Mouse (Mus musculus) spleen, adult 2 months (tissue): ENCODE data around the gene Ambra1. TPM values are rescaled to one million over a fixed set of nuclear protein-coding genes. Genes with fewer than 3 reads are reported as not detected.

Source experiments
- DNase-seq, 2 experiments: peaks; one replicate each; pipeline versions ENCODE4 v3.0.0 to v3.0.0-alpha.2; 2012 to 2021; ENCODE audit warnings: low spot score in 2 of 2, low read depth in 1 of 2
- H3K27ac ChIP-seq: fragments of 200-500 bp; 2 replicates; pipeline ENCODE4 v1.5.1; 2012; ENCODE audit warnings: low read length, inconsistent platforms; ENCODE audit not compliant: insufficient read depth
- H3K27me3 ChIP-seq: fragments of 200-500 bp; 2 replicates; pipeline ENCODE4 v1.6.1; 2012; ENCODE audit warnings: mild to moderate bottlenecking, moderate library complexity, low read length, inconsistent platforms; ENCODE audit not compliant: control insufficient read depth, insufficient read depth
- H3K36me3 ChIP-seq: fragments of 200-500 bp; 2 replicates; pipeline ENCODE4 v1.6.1; 2012; ENCODE audit warnings: mild to moderate bottlenecking, low read length, inconsistent platforms; ENCODE audit not compliant: control insufficient read depth, insufficient read depth
- H3K4me1 ChIP-seq: fragments of 200-500 bp; 2 replicates; pipeline ENCODE4 v1.6.1; 2011; ENCODE audit warnings: inconsistent platforms; ENCODE audit not compliant: control insufficient read depth, insufficient read depth, insufficient read length
- H3K4me3 ChIP-seq: fragments of 200-500 bp; 2 replicates; pipeline ENCODE4 v1.5.1; 2011; ENCODE audit warnings: mild to moderate bottlenecking, inconsistent platforms; ENCODE audit not compliant: insufficient read depth, insufficient read length; ENCODE audit errors: extremely low read depth
- CTCF ChIP-seq: fragments of 200-500 bp; IDR thresholded peaks from 2 replicates; pipeline ENCODE4 v1.5.1; 2011; ENCODE audit warnings: mild to moderate bottlenecking, inconsistent platforms; ENCODE audit not compliant: insufficient read depth, insufficient read length, insufficient replicate concordance; ENCODE audit errors: extremely low read depth
- POLR2A ChIP-seq: fragments of 200-500 bp; IDR thresholded peaks from 2 replicates; pipeline ENCODE4 v1.6.1; 2011; ENCODE audit warnings: low read depth, low read length, inconsistent platforms
- whole genome bisulfite sequencing: fragments of 180-500 bp; shearing (Covaris S2); methylation state at CpG from one replicate; pipeline ENCODE4 v1.1.7; 2018; 5-methylcytosine and 5-hydroxymethylcytosine counted together
- polyA plus RNA-seq: library from polyadenylated mRNA; depleted of rRNA; stranded (reverse); fragments of >200 nt; gene quantifications from 2 replicates; pipeline ENCODE4 v1.2.3, GENCODE M21; 2012

Ambra1 gene
- polyA plus RNA-seq, 1 experiment: 20.0 TPM

- no peak for DNase-seq
- Histone ChIP-seq H3K4me1 (no peaks in the 10 kb centered on the region), H3K36me3 (peaks cover 13% of the 10 kb centered on the region; the same call in 1 of the 2 replicates), H3K4me3 (no peak overlapping the region), H3K27ac (no peak overlapping the region), H3K27me3 (no peaks in the 10 kb centered on the region)
- 91% methylated on average over 3 of the region's 3 CpGs for WGBS
- TF ChIP-seq CTCF (no peak), POLR2A (no peak)
These were observed 169.2 kb downstream of the Ambra1 start for GRCm38 (mm10) chr2:91899141-91899540.

DNA sequence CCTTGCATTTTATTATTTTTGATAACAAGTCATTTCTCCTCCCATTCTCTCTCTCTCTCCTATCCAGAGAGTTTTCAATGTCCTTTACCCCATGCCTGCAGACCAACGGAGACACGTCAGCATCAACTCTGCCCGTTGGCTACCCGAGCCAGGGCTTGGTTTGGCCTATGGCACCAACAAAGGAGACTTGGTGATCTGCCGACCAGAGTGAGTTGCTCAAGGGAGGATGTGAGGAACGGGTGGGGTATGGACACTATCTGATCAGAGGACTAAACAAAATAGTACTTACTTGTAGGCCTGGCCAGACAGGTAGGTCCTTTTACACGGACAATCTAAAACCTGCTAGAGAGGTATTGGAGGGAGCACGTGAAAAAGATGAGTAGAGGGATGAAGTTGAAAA, 170.5 kb downstream of the Ambra1 start:
- H3K27me3 ChIP-seq: no peaks in the 10 kb centered on the region
- H3K27ac ChIP-seq: no peak overlapping the region
- WGBS: 93% methylated on average over 8 of the region's 8 CpGs
- DNase-seq: no peak
- TF ChIP-seq CTCF (no peak), POLR2A (no peak)
- no peak overlapping the region for H3K4me3 ChIP-seq
- H3K36me3 ChIP-seq: peaks cover 16% of the 10 kb centered on the region; the same call in 1 of the 2 replicates
- no peaks in the 10 kb centered on the region for H3K4me1 ChIP-seq

- DNase-seq: no peak
- H3K27me3 ChIP-seq: no peaks in the 10 kb centered on the region
- peaks cover 15% of the 10 kb centered on the region; the same call in 1 of the 2 replicates for H3K36me3 ChIP-seq
- no peak overlapping the region for H3K27ac ChIP-seq
- H3K4me1 ChIP-seq: no peaks in the 10 kb centered on the region
- H3K4me3 ChIP-seq: no peak overlapping the region
- TF ChIP-seq POLR2A (no peak), CTCF (no peak)
- WGBS: 95% methylated on average over 5 of the region's 5 CpGs
These were observed 172.4 kb downstream of the Ambra1 start for GRCm38 (mm10) chr2:91902336-91902735.

- TF ChIP-seq CTCF (no peak), POLR2A (no peak)
- Histone ChIP-seq H3K27me3 (no peaks in the 10 kb centered on the region), H3K4me1 (no peaks in the 10 kb centered on the region), H3K27ac (no peak overlapping the region), H3K36me3 (peaks cover 12% of the 10 kb centered on the region; the same call in 1 of the 2 replicates), H3K4me3 (no peak overlapping the region)
- no peak for DNase-seq
- 90% methylated on average over 3 of the region's 3 CpGs for WGBS
These were observed 173.4 kb downstream of the Ambra1 start for GRCm38 (mm10) chr2:91903171-91903925.

DNA sequence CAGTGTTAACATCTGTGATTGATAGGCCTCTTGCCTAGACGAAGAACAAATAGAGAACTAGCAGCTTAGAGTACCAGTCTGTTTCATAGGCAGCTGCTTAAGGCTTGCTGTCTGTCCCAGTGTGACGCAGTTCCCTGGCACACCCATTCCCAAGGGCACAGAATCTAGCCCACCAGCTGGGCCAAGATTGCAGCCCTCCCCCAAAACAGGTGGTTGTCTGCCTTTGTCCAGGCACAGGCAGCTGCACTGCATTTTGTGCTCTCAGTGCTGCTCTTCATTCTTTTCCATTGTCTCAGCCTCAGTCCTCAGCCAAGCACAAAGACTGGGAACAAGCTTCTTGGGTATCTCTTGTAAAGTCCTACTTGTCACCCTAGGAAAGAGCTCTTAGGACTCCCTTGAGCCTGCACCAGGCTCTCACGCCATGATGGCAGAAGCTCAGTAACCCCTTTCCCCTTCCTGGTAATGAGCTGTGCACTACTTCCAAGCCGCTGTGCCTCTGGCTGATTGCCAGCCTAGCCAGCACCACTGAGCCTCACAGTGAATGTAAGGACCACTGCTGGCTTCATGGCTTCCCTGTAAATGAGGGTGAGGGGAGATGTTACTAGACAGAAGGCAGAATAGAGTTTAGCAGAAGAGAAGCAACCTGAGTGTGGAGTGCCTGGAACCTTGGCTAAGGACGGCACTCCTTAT, 174.8 kb downstream of the Ambra1 start:
- H3K36me3 ChIP-seq: peaks cover 16% of the 10 kb centered on the region; the same call in 1 of the 2 replicates
- 82% methylated on average over 5 of the region's 5 CpGs for WGBS
- no peak overlapping the region for H3K4me3 ChIP-seq
- no peak for TF ChIP-seq CTCF
- H3K4me1 ChIP-seq: no peaks in the 10 kb centered on the region
- no peak overlapping the region for H3K27ac ChIP-seq
- H3K27me3 ChIP-seq: no peaks in the 10 kb centered on the region
- DNase-seq: no peak

GRCm38 (mm10) chr2:91906141-91906540, 176.2 kb downstream of the Ambra1 start:
- Histone ChIP-seq H3K27me3 (no peaks in the 10 kb centered on the region), H3K4me1 (no peaks in the 10 kb centered on the region), H3K4me3 (no peak overlapping the region), H3K27ac (no peak overlapping the region), H3K36me3 (peaks cover 16% of the 10 kb centered on the region)
- DNase-seq: no peak
- WGBS: 94% methylated on average over 2 of the region's 2 CpGs
- no peak for TF ChIP-seq POLR2A
- TF ChIP-seq CTCF: no peak

DNA sequence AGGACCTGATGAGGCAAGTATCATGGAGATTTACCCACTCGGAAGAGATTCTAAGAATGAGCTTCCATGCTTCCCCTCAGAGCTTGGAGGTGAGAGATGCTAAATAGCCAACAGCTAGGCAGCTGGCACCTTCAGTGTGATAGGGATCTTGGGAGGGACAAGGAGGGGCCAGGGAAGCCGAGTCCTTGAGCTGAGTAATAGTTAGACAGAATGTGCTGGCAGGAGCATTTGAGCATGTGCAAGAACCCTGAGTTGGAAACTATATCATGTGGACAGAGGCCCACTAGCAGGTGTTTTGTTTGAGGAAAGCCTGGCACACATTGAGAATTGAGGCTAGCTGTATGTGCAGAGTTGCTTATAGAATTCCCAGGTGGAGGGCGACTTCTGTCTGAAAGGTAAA, 182.7 kb downstream of the Ambra1 start:
- Histone ChIP-seq H3K36me3 (peaks cover 46% of the 10 kb centered on the region), H3K27me3 (no peaks in the 10 kb centered on the region), H3K4me3 (no peak overlapping the region), H3K4me1 (no peaks in the 10 kb centered on the region), H3K27ac (no peak overlapping the region)
- TF ChIP-seq POLR2A (no peak), CTCF (no peak)
- 84% methylated on average over 3 of the region's 3 CpGs for WGBS
- no peak for DNase-seq
